Mouse (Mus musculus) CD8-positive naive resting alpha-beta T cell, adult 2 months (primary cell): ENCODE data around the gene Ccdc8.

Experiments
- DNase-seq, 2 experiments: peaks; one replicate each; pipeline ENCODE4 v3.0.0; 2022; ENCODE audit warnings: low read depth in 2 of 2, low spot score in 2 of 2

The Ccdc8 gene

DNA sequence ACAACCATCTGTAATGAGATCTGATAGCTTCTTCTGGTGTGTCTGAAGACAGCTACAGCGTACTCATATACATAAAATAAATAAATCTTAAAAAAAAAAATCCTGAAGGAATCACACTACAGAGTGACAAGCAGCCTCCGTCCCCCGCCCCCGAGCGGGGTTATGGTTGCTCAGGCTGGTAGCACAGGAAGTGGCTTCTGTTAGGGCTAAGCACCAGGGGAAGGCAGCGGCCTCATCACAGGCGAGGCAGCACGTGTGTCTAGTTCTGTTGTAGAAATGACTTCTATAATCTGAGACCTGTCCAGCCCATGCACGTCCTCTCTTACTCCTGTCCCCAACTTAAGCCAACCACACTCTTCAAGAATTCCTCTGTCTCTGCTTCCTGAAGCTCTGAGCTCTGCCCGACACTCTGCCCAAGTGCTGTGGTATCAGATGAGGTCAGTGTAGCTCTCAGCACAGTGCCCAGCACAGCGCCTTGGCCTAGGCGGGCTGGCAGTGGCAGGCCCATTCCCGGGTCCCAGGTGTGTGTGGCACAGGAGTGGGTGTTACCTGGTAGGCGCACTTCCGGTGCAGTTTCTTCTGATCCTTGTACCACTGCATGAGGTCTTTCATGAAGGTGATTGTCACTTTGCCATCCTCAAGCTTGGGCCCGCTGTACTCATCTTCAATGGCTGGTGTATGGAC, 17.0 kb downstream of the Ccdc8 start:
- peak in 1 of 2 experiments; percentile 21 for DNase-seq

DNA sequence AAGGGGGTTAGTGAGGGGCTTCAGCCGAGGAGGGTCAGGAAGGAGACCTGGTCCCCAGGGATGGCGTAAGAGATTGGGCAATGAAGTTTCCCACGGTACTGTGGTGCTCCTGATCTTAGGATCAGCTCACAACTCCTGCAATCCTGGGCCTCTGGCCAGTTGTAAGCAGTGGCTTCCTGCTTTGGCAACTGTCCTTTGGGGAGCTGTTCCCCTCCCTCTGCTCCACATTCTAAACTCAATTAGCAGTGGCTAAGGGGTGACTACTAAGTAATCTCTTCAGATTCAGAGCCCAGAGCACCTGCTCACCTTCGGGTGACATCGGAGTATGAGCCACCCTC, 17.5 kb downstream of the Ccdc8 start:
- DNase-seq = no peak

DNA sequence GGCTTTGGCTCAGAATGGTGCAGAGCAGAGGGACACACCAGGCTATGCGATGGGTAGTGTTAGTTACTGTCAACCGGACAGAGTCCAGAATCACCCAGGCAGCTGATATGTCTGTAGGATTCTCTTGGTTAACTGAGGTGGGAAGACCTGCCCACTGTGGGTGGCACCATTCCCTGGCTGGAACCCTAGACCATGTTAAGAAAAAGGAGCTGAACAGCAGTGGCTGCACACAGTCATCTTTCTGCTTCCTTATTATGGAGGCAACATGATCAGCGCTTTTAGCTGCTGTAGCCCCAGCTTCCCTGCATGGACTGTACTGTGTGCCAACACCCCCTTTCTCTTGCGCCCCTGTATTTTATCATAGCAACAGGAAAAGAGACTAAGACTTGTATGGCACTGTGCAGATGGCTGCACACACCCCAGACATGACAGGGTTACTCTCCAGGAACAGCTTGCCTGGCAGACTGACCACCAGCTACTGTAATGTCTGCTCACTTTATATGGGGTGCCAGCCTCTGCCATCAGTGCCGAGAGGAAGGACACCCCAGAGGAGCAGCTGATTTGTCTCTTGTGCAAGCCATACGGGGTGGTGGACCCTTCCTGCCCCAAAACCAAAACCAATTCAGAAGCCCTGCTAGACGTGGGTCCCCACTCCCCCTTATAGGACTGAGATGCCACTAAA, 19.5 kb downstream of the Ccdc8 start:
- no peak for DNase-seq

DNA sequence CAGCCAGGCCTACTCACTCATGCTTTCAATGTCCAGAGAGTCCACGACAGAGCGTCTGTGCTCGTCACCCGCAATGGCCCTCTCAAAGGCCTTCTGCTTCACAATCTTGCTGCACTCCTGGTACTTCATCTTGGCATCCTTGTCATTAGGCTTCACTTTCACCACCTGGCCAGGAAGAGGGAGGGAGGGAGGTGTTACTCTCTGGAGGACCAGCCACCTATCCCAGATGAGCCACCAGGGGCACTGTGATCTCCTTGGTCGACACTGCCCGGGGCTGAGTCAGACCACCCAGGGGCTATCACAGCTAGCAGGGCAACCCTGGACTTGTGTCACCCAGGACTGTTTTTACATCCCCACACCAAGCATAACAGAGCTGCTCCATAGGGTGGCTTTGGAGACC, 22.9 kb downstream of the Ccdc8 start:
- no peak for DNase-seq

DNA sequence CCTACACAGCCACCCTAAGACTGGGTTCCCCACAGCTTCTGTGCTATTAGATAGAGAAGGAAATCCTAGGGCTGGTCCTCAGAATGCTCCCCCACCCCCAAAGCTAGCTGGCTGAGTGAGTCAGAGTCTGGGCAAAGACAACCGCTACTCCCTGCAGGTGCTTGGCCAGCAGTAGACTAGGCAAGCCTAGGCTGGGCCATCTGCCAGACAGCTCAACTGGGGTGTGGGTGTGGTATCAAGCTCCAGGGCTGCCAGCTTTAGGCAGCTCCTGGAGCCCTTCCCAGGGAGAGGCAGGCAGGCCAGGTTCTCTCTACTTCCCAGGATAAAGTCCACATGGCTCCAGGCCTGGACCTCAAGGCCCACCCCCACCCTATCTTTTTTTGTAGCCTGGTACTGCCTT, 24.5 kb downstream of the Ccdc8 start:
- DNase-seq = no peak

DNA sequence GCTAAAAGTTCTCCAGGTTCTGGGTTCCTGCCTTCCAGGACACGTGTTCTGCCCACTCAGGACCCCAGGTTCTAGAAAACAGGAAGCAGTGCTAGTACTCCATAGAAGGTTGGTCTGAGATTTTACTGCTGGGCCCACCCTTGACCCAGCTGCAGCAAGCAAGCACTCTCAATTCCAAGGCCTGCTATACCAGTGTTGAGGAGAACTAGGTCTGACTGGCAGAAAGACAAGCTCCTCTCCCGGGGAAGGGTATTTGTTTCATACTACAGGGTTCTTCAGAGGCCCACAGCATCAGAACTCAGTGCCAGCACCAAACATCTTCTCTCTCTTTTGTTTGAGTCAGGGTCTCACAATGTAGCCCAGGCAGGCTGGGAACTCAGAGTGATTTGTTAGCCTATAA, 25.4 kb downstream of the Ccdc8 start:
- DNase-seq = no peak

DNA sequence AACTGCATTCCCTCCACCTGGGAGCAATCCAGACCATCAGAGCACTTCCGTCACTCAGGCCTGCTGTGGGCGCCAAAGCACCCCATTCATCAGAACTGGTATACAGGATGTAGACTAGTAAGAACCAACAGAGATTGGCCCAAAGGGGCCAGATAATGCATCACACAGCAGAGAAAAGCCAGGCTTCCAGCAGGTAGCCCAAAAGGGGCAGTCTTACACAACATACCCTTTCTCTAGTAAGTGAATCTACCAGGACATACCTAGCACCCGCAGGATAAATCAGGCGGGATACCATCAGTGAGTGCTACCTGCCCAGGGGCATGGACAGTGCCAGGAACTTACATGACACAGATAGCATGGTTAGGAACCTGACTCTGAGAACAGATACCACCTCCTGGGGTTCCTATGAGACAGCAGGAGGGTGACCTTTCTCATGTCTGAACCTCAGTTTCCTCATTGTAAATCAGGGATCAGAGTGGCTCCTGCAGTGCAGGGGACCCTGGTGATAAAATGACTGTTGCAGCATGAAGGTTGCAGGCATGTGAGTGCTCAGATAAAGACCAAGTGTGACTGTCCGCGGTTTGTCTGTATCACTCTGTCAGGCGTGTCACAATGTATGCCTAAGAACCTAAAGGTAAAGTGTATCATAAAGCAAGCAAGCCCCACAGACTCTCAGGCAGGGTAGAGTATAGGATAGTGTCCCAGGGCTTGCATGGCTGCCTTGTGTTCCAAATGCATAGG, 27.1 kb downstream of the Ccdc8 start:
- DNase-seq = no peak

DNA sequence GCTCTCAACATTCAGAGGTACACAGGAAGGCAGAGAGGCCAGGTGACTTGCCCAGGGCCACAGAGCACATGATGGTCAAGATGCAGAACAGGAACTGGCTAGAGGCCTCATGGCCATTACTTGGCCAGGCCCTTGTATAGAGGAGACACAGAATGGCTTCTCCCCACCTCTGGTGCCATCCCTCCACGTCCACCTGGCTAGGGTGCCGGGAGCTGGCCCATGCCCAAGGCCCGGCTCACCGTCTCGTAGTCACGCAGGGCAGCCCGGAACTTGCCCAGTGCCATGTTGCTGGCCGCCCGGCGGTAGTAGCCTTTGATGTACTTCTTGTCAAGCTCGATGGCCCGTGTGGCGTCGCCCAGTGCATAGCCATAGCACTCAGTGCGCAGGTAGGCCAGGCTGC, 29.7 kb downstream of the Ccdc8 start:
- no peak for DNase-seq

DNA sequence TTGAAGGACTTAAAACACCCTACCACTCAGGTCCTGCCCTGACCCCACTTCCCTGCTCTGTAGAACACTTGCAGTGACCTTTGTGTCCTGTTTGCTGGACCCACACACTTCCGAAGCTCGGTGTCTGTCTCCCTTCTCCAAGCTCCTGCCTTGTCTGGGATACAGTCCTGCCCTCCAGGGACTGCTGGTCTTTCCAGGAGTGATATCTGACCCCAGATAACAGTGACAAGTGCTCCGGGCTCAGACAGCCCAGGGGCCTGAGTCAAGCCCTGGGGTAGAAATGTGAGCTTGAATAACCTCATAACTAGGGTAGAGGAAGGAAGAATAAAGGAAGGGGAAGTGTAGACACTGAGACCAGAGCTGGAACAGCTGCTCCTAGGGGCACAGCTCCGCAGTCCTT, 31.2 kb downstream of the Ccdc8 start:
- DNase-seq = no peak

DNA sequence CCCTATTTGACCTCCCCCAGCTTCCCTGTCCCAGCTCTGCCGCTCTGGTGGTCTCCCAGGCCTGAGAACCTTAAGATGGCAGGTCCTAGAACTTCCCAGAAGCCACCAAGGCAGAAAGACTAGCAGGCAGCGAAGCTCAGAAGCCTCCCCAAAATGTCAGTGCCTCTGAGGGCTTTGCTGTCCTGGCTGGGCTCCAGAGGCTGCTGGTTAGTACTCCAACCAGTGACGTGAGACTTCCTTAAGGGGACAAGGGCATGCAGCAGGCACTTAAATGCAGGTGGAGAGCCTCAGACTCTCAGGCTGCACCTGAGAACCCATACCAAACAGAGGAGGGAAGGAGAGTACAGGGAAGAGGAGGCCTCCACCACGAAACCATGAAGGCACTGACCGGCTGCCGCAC, 31.6 kb downstream of the Ccdc8 start:
- no peak for DNase-seq

DNA sequence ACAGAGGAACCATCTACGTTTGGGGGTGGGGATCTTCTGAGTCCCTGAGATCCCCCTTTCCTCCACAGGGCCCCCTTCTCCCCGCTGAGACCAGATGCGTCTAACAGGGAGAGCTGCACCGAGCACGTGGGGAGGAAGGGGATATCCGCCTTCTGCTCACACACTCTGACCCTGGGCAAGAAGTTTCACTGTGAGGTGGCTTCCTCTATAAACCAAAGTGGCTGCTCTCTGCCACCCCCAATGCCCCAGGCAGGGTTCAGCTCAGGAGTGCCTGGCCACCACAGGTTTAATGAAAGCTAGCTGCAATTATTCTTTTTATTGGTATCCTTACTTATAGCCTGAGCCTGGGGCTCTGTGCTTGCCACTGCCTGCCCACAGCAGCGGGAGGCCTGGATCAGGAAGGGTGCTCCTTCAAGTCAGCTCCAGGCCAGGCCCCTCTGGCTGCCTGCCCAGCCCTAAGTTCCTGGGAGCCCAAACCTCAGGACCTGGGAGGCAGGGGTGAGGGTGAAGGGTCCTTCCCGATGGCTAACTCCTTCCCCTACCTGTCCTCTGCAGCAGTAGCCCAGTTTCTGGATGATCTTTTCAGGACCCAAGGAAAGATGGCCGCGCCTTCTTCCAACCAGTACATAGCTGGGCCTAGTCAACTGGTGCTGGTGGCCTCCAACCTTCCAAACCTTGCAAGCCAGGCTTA, 32.5 kb downstream of the Ccdc8 start:
- peak in 1 of 2 experiments; percentile 24 for DNase-seq

DNA sequence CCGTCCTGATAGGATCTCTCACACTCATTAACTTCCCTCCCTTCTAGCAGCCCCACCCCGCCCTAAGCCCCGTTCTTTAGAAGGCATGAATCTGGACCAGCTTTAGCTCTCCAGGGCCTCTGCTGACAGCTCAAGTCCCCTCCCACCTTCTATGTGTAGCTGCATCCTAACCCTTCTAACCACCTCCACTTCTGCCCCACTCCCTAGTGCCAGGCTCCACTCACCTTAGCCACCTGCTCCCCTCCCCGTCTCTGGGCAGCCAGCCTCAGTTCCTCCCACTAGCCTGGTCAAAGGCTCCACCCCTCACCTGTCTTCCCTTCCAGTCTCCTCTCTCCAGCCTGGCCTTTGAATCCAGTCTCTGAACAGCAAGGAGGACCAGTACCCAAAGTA, 33.0 kb downstream of the Ccdc8 start:
- DNase-seq = no peak

DNA sequence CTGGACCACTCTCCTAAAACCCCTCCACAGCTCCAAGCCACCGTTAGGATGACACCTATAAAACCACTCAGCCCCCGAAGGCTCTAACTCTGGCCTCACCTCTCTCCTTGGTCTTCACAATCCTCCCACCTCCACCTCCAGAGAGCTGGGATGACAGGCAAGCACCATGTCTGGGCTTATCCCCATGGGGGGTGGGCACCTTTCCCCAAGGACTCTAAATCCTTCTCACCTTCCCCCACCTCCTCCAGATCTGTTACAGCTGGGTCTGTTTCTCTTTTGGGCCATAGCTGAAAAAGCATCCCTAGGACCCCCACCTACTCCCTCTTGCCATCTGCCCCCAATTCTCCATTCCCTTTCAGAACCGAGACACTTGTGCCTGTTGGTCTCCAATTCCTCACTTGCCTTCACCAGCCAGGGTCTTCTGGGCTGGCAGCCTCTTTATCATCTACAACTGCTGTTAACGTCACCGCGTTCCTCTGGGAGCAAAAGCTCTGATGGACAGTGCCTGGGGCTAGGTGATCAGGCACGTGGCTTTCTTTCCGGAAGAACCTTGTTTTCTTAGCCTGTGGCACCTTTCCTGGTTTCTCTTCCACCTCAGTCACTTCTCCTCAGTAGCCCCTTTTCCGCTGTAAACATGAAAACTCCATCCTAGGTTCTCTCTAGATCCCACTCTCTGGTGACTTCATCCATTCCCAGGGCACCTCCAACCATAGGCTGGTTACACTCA, 33.6 kb downstream of the Ccdc8 start:
- no peak for DNase-seq

DNA sequence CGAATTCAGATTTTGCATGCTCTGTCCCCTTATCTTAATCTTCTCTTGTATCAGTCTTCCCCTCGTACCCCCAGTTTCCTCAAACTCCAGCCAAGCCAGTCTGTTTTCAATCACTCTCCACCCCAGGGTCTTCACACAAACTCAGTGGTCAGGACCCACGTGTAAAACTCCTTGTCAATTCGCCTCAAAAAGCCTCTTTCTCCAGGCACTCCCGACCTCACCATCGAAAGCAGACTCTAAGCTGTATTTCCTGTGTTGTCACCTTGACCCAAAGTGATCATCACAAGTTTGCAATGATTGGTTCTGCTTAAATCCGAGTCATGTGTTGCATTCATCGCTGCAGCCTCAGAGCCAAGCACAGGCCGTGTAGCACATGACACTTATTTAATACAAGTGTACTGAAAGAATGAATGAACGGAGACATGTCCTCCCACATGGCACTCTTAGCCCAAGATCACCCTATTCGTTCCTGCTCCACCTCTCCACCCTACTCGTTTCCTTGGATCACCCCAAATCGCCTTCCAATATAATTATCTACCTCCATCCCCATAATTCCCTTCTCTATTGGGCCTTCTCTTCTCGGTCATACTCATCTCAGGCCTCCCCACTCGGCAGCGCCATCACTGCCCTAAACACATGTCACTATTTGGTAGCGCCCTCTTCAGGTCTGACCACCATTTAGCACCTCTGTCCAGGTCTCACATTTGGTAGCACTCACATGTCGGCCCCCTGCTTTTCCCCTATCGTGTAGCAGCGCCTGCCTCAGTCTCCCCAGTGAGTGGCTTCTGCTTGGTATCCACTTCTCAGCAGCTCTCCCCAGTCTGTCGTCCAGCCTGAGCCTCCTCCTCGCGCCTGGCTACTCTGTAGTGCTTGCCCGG, 34.4 kb downstream of the Ccdc8 start:
- peak; percentile 12 to 32 for DNase-seq

DNA sequence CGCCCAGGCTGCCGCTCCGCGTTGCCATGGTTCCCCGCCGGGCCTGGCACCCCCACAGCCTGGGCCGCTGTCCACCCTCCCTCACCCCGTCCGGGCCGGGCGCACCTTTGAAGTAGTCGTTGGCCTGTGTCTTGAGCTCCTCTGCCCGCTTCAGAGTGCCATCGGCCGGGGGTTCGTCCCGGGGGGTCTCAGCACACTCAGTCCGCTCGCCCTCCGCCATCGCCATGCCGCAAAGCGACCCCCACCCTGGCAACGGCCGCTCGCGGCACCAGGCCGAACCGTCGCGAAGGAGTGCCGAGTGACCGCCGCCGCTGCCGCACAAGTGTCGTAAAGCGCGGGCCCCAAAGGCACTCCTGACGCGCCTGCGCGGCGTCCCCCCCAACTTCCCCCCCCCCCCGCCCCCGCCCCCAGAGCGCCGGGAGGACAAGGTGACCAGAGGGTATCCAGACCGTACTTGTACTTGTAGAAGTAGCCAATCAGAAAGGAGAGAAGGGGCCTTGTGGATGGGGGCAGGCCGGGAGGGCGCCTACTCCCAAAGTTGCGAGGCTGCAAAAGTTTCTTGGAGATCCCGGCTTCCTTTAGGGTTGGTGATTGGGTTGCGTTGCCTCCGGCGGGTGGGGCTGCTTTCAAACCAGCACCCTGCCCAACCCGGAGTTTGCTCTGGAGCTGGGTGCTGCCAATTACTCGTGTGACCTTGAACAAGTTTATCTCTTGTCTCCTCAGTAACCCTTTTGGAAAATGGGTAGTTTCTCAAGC, 35.3 kb downstream of the Ccdc8 start, which contains the start of gene Ppp5c:
Ppp5c (minus strand) TSS at position 337 of the 756 bp plus-strand sequence.
- peak; percentile 41 to 43 for DNase-seq

DNA sequence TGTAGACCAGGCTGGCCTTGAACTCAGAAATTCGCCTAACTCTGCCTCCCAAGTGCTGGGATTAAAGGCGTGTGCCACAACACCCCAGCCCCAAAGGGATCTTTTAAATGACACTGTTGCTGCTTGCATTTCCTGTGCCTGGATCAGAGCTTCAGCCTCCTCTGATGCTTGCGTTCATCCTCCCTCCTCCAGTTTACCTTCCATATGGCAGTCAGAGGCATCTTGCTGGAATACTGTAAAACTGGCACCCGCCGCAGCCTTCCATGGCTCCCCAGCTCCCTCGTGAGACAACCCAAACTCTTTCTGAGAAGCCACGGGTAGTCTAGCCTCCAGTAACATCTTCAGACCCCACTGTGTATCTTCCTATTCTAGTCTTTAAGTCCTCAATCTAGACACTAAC, 36.4 kb downstream of the Ccdc8 start:
- no peak for DNase-seq

DNA sequence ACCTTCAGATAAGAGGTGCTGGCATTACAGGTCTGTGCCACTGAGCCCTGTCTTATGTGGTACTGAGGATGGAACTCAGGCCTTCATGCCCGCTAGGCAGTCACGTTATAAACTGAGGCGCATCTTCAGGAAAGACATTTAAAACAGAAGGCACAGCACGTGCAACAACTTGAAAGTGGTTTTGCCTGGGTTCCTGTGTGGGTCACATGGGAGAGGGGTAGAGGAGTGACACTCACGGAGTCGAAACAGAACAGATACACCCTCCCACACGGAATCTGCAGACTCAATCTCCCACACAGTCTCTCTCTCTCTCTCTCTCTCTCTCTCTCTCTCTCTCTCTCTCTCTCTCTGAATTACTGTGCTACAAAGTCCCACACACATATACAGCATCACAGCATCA, 37.7 kb downstream of the Ccdc8 start:
- DNase-seq = no peak

DNA sequence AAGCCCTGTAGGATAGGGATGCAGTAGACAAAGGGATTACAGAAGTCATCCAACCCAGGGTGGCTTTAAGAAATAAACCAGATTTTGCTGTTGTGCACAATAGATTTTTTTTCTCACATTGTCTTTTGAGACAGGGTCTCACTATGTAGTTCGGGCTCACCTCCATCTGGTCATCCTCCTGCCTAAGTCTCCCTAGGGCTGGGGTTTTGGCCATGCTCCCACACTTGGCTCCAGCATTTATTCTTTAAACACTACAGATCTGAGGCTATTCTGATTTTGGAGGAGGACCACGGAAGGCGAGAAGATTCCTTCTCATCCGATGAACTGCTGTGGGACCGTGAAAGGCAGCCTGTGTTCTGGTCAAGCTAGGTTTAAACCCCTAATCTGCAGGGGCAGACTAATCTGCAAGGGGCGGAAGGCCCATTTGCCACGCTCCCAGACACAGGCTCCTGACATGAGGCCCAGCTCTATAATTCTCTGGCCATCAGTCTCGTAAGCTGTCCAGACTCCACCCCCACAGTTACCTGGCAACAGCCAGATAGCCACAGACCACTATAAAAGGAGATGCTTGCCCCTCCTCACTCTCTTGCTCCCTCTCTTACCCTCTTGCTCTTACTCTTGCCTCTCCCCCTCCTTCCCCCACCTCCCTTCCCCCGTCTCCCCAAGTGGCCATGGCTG, 45.6 kb downstream of the Ccdc8 start:
- DNase-seq = no peak

DNA sequence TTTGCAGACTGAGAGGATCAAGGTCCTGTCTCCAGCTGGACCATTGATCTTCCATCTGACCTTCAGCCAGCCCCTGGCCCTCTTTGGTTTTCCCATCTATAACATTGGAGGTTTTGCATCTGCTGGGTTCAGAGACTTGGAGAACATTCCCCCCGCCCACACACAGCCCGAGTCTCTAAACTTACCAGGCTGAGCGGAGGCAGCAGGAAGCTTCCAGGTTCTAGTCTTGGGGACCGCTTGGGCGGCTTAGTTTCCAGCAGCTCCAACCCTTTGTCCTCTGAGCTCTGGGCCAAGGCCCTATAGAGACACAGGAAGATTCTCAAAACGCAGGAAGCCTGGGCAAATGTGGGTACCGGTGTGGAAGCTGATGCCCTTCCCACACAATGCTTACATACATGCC, 46.9 kb downstream of the Ccdc8 start:
- DNase-seq = no peak
